Mouse (Mus musculus) R1 (cell line): ENCODE measurements at regions not wholly inside any gene's neighbourhood (a gene's known extent, or its start where the extent isn't known, plus 50 kb on each side); places are given as distances from the start of the nearest gene placed in this dataset.
"Not testable (repeated sequence)": the region's sequence is repeated elsewhere in the genome, so short reads cannot be mapped to it uniquely, and the experiment has no call there.

ENCODE experiments used
- DNase-seq: peaks from one replicate; pipeline ENCODE4 v3.0.0-alpha.2; 2018; ENCODE audit warnings: low read depth, low spot score

DNA sequence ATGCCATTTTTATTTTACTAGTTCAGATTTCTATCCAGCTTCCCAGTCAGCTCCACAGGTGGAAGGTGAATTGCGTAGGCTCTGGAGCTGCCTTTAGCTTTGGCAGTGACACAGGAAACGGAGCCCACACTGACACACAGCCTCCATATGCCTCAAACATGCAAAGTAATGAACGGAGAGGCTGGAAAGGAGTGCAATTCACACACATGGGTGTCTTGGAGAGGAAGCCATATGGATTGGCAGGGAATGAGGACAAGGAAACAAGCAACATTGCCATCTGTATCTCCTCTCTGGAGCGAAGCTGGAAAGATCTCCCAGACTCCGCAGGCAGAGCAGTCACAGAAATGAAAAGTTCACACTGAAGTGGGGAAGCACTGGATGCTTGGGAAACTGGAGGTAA is 201.6 kb upstream of the 4930452B06Rik start:
- DNase-seq = no peak

DNA sequence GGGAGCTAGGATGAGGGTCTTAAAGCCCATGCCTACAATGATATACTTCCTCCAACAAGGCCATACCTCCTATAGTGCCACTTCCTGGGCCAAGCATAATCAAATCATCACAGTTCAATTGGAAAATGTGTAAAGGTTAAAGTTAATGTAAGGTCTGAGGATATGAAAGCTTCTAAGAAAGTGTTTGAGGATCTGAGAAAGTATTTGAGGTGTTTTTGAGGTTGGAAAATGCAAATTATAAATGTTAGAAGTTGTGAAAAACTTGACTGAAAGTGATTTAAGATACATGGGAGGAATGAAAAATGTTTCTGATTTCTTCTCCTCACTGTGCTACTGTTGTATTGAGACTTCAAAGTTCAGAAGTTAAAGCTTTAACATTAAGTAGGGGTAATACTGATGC is 185.5 kb upstream of the 4930452B06Rik start:
- no peak for DNase-seq

DNA sequence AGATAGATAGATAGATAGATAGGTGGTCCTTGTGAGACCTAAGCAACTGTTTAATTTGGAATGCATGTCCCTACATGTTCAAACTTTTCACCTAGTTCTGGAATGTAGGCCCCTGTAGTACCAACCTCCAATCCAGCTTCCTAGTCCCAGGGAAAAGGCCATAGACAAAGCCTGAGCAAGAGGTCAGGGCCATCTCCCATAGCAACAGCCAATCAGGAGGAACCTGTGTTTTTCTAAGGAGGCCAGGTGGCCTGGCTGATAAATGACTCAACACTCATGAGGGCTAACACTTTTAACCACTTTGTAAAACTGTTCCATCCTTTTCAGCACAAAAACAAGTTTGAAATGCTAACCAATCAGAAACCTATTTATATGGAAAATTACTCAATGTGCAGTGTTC is 184.2 kb upstream of the 4930452B06Rik start:
- DNase-seq = peak; percentile 67

DNA sequence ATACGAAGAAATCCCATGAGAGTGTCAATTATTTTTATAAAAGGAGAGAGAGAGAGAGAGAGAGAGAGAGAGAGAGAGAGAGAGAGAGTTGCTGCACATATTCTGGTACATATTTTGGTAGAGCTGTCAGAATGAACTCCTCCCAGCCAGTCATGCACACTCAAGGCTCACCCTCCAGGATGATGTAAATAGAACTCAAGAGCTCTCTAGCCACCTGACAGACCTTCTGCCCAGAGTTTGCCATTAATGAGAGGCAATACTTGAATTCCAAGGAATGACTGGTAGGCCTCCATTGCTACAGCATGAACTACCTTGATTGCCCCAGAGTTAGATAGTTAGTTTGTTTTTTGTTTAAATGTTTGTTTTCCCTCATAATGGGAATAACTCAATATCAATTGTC is 167.5 kb upstream of the 4930452B06Rik start:
- no peak for DNase-seq

DNA sequence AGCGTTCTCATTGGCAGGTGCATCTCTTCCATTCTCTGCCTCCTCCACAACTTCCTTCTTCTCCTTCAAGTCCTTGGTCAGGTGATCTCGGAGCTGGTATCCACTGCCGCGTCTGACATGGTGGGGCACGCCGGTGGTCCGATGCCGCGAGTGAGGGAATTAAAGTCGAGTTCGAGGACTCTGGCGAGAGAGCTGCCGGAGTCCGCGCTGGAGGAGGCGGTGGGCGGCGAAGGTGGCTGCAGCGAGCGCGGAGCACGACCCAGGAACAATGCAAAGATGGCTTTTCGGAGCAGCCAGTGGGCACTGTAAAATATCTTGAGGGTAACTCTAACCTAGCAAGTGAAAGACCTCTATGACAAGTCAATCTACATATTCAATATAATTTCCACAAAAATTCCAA is 134.2 kb upstream of the 4930452B06Rik start:
- DNase-seq = not testable (repeated sequence)

DNA sequence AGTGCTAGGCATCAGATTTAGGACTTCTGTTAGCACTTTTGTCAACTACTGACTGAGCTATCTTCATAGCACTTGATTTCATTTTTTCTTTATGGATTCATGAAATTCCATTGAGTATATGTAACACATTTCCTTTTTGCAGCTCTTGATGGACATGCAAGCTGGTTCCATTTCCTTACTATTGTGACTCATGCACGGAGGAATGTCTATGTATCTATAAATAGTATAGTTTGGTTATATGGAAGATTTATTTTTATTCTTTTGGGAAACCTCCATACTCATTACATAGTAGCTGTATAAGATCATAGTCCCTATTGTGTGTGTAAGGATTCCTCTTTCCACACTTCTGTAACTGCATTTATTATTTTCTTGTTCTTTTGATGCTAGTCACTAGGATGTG is 123.3 kb upstream of the 4930452B06Rik start:
- DNase-seq = no peak

DNA sequence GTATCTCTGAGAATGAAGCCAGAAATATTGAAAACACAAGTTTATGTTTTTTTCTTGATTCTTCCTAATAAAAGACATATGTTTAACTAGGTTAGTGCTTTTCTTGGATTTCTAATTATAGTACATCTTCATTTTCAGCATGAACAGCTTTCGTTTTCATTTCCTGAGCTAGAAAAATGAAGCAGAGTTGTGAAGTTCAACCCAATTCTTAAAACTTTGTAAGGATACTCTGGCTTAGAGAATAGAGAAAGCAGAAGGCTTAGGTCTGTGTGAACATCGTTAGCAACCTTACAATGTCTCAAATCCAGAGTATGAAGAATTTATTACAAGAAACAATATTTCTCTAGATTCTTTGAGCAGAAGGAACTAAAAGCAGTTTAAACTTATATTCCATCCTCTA is 94.5 kb upstream of the 4930452B06Rik start:
- no peak for DNase-seq

DNA sequence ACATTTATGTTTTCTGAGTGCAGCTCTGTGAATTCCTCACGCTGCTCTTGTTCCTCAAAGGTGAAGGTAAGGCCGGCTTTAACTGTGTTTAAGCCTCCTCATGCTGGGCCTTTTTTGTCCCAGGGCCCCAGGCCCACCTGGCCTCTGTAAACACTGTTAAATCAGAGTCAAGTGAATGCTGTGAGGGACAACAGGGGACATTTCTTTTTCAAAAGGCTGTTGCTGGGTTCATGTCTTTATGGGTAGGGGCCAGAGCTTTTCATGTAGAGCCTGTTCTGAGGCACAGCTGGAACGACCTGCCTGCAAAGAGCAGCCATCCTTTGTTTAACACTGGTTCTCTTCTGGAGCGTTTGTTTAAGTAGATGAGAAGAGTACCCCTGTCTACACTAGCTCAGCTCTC is 70.8 kb upstream of the 4930452B06Rik start:
- peak; percentile 73 for DNase-seq

DNA sequence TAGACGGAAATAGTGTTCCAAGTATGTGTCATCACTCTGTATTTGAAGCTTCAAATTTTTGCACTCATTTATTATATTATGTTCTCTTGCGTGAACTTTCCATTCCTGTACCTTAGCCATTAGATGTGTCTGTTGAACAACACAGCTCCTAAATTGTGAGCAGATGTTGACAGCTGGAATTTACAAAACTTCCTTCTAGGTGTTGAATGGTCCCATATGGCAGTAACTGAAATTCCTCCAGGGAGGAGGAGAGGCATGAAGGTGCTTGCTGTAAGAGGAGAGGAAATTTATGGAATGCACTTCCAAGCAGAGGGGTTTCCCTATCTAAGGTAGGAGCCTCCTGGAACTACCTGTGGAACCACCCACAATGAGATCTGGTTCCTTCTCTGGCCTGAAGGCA is 67.2 kb upstream of the 4930452B06Rik start:
- DNase-seq = no peak

DNA sequence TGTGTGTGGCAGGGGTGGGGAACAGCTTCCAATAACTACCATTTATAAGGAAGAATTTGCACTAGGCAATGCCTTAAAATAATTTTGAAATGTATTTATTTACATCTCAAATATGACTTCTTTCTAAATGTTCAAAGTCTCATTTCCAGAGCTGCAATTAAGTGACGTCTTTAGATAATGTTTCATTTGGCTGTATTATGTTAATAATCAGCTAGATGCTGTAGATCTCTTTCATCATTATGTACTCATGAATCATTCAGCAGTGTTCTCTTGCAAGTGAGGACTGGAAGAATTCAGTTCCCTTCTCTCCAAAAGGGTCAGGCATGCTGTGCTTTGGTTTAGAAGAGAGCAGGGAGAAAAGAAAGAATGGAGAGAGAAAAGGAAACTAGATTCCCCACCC is 61.3 kb upstream of the 4930452B06Rik start:
- no peak for DNase-seq
